Mouse (Mus musculus) limb, embryonic 14.5 days (tissue): Measurements from ENCODE around the gene Edem1. TPM values are rescaled to one million over a fixed set of nuclear protein-coding genes. Genes with fewer than 3 reads are reported as not detected.

Experiments
- ATAC-seq: fragments of 200-750 bp; cut with Nextera tagmentation; 2 replicates; pipeline ENCODE4 v1.8.0; 2017; ENCODE audit warnings: low read depth, moderate number of reproducible peaks, moderate TSS enrichment; ENCODE audit not compliant: low FRiP score
- DNase-seq: peaks from one replicate; pipeline ENCODE4 v3.0.0-alpha.2; 2015; ENCODE audit warnings: low spot score
- H3K27ac ChIP-seq: fragments of 300-500 bp; sonication (generic); replicated peaks from 2 replicates; pipeline ENCODE4 v1.5.1; 2014; ENCODE audit warnings: low read depth, mild to moderate bottlenecking, low read length, moderate library complexity, mixed read lengths
- H3K27me3 ChIP-seq: fragments of 300-500 bp; sonication (generic); 2 replicates; pipeline ENCODE4 v1.6.1; 2014; ENCODE audit warnings: low read length, mixed read lengths; ENCODE audit not compliant: control insufficient read depth, insufficient read depth
- H3K36me3 ChIP-seq: fragments of 300-500 bp; sonication (generic); 2 replicates; pipeline ENCODE4 v1.6.1; 2014; ENCODE audit warnings: mild to moderate bottlenecking, low read length, moderate library complexity, mixed read lengths; ENCODE audit not compliant: control insufficient read depth, insufficient read depth
- H3K4me1 ChIP-seq: fragments of 300-500 bp; sonication (generic); 2 replicates; pipeline ENCODE4 v1.6.1; 2014; ENCODE audit warnings: antibody characterized with exemption, low read length, mixed read lengths; ENCODE audit not compliant: control insufficient read depth, insufficient read depth
- H3K4me2 ChIP-seq: fragments of 300-500 bp; sonication (generic); replicated peaks from 2 replicates; pipeline ENCODE4 v1.6.1; 2014; ENCODE audit warnings: low read depth, mild to moderate bottlenecking, low read length, moderate library complexity; ENCODE audit not compliant: severe bottlenecking
- H3K4me3 ChIP-seq: fragments of 300-500 bp; sonication (generic); replicated peaks from 2 replicates; pipeline ENCODE4 v1.5.1; 2014; ENCODE audit warnings: low read length
- H3K9ac ChIP-seq: fragments of 300-500 bp; sonication (generic); 2 replicates; pipeline ENCODE4 v1.6.1; 2014; ENCODE audit warnings: mild to moderate bottlenecking, low read depth, low read length, moderate library complexity; ENCODE audit not compliant: severe bottlenecking
- H3K9me3 ChIP-seq: fragments of 300-500 bp; sonication (generic); 2 replicates; pipeline ENCODE4 v1.6.1; 2016; ENCODE audit warnings: low read length; ENCODE audit not compliant: control insufficient read depth
- POLR2A ChIP-seq: fragments of 200-500 bp; IDR thresholded peaks from 2 replicates; pipeline ENCODE4 v1.8.0; 2012; ENCODE audit warnings: inconsistent platforms, mild to moderate bottlenecking, moderate library complexity, borderline replicate concordance; ENCODE audit not compliant: insufficient read depth, insufficient read length; ENCODE audit errors: extremely low read depth
- WGBS: fragments of 180-500 bp; shearing (Covaris S2); extraction: QIAGEN DNeasy Blood & Tissue Kit; methylation state at CpG from one replicate; pipeline ENCODE4 v1.1.7; 2014; 5-methylcytosine and 5-hydroxymethylcytosine counted together
- polyA plus RNA-seq, 2 experiments: library from polyadenylated mRNA; depleted of rRNA in 1 of 2; stranded (reverse) in 1 of 2; unstranded in 1 of 2; fragments of >200 nt; fragmentation: Nextera tagmentation in 1 of 2; extraction: Ambion mirVana in 1 of 2; gene quantifications; 2 replicates each; pipeline versions ENCODE4 v1.2.1 to v1.2.3; 2012 to 2014

The Edem1 gene
- polyA plus RNA-seq, 2 experiments = 20.2 to 26.3 TPM

DNA sequence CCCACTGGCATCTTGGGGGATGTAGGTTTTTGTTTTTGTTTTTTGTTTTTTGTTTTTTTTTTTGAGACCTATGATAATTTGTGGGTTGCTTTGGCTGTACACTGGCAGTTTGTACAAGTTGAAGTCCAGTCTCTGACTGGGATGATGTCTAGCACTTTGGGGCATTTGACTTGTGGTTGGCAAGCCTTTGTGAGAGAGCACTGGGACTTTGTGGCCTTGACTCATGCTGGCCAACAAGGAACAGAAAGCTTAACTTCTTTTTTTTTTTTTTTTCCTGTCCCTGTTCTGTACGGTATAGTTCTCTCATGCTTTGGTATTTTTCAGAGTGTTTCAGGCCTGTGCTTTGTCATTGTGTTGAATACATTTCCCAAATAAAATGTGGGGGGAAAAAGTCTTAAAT is 3.7 kb downstream of the Edem1 start:
- DNase-seq = no peak
- H3K9ac ChIP-seq = no peak overlapping the region
- peaks cover 9% of the 10 kb centered on the region for H3K4me1 ChIP-seq
- no peak overlapping the region for H3K4me3 ChIP-seq
- H3K9me3 ChIP-seq = no peaks in the 10 kb centered on the region
- H3K36me3 ChIP-seq = peaks cover under 1% of the 10 kb centered on the region; the same call in 1 of the 2 replicates
- H3K27me3 ChIP-seq = no peaks in the 10 kb centered on the region
- no peak for TF ChIP-seq POLR2A
- no peak for ATAC-seq
- no peak overlapping the region for H3K4me2 ChIP-seq
- 78% methylated on average over 1 of the region's 1 CpGs for WGBS
- no peak overlapping the region for H3K27ac ChIP-seq

GRCm38 (mm10) chr6:108832989-108833388 is 4.5 kb downstream of the Edem1 start:
- Histone ChIP-seq H3K27me3 (no peaks in the 10 kb centered on the region), H3K27ac (no peak overlapping the region), H3K9me3 (no peaks in the 10 kb centered on the region), H3K9ac (no peak overlapping the region), H3K4me3 (no peak overlapping the region), H3K4me2 (no peak overlapping the region), H3K36me3 (peaks cover 8% of the 10 kb centered on the region), H3K4me1 (peaks cover 9% of the 10 kb centered on the region)
- TF ChIP-seq POLR2A = no peak
- ATAC-seq = no peak
- WGBS = 80% methylated on average over 6 of the region's 6 CpGs
- DNase-seq = no peak

GRCm38 (mm10) chr6:108833963-108834697 is 5.7 kb downstream of the Edem1 start:
- no peak overlapping the region for H3K4me2 ChIP-seq
- no peak for TF ChIP-seq POLR2A
- no peak for DNase-seq

GRCm38 (mm10) chr6:108835765-108836691 is 7.6 kb downstream of the Edem1 start:
- H3K4me1 ChIP-seq = no peaks in the 10 kb centered on the region
- no peak overlapping the region for H3K4me2 ChIP-seq
- H3K27me3 ChIP-seq = no peaks in the 10 kb centered on the region
- H3K4me3 ChIP-seq = no peak overlapping the region
- 78% methylated on average over 16 of the region's 16 CpGs for WGBS
- no peaks in the 10 kb centered on the region for H3K9me3 ChIP-seq
- no peak for TF ChIP-seq POLR2A
- no peak overlapping the region for H3K9ac ChIP-seq
- ATAC-seq (no peak), DNase-seq (no peak)
- H3K36me3 ChIP-seq = peaks cover 23% of the 10 kb centered on the region
- H3K27ac ChIP-seq = no peak overlapping the region

More at GRCm38 (mm10) chr6:108833963-108834697, 5.7 kb downstream of the Edem1 start:
- Histone ChIP-seq H3K4me1 (peaks cover 9% of the 10 kb centered on the region), H3K4me3 (no peak overlapping the region), H3K9ac (no peak overlapping the region), H3K27ac (no peak overlapping the region), H3K9me3 (no peaks in the 10 kb centered on the region), H3K27me3 (no peaks in the 10 kb centered on the region), H3K36me3 (peaks cover 14% of the 10 kb centered on the region)
- 89% methylated on average over 8 of the region's 8 CpGs for WGBS
- ATAC-seq = no peak

GRCm38 (mm10) chr6:108837081-108837480 is 8.6 kb downstream of the Edem1 start:
- WGBS = 88% methylated on average over 4 of the region's 4 CpGs
- Histone ChIP-seq H3K4me2 (no peak overlapping the region), H3K4me3 (no peak overlapping the region), H3K9me3 (no peaks in the 10 kb centered on the region), H3K27ac (no peak overlapping the region), H3K27me3 (no peaks in the 10 kb centered on the region), H3K9ac (no peak overlapping the region), H3K36me3 (peaks cover 31% of the 10 kb centered on the region), H3K4me1 (no peaks in the 10 kb centered on the region)
- ATAC-seq = no peak
- no peak for DNase-seq
- no peak for TF ChIP-seq POLR2A
